Mouse (Mus musculus) brain, embryonic 14.5 days (tissue): ENCODE data around the gene Trpm5. TPM values are rescaled to one million over a fixed set of nuclear protein-coding genes. Genes with fewer than 3 reads are reported as not detected.
A peak's percentile ranks its signal among the peaks of the same experiment; 100 is the strongest.

Experiments
- DNase-seq: peaks from one replicate; pipeline ENCODE4 v3.0.0-alpha.2; 2011; ENCODE audit warnings: low read depth
- CTCF ChIP-seq: fragments of 200-500 bp; IDR thresholded peaks from 2 replicates; pipeline ENCODE4 v1.5.1; 2012; ENCODE audit warnings: inconsistent platforms, mild to moderate bottlenecking, moderate library complexity, borderline replicate concordance; ENCODE audit not compliant: insufficient read depth, insufficient read length; ENCODE audit errors: extremely low read depth
- POLR2A ChIP-seq: fragments of 200-500 bp; IDR thresholded peaks from 2 replicates; pipeline ENCODE4 v1.6.1; 2012; ENCODE audit warnings: mild to moderate bottlenecking, inconsistent platforms, borderline replicate concordance; ENCODE audit not compliant: poor library complexity, insufficient read depth, insufficient read length, severe bottlenecking; ENCODE audit errors: extremely low read depth
- polyA plus RNA-seq: library from polyadenylated mRNA; depleted of rRNA; stranded (reverse); fragments of >200 nt; gene quantifications from 2 replicates; pipeline ENCODE4 v1.2.3, GENCODE M21; 2012

The Trpm5 gene
- polyA plus RNA-seq, 1 experiment = 2.8 TPM

DNA sequence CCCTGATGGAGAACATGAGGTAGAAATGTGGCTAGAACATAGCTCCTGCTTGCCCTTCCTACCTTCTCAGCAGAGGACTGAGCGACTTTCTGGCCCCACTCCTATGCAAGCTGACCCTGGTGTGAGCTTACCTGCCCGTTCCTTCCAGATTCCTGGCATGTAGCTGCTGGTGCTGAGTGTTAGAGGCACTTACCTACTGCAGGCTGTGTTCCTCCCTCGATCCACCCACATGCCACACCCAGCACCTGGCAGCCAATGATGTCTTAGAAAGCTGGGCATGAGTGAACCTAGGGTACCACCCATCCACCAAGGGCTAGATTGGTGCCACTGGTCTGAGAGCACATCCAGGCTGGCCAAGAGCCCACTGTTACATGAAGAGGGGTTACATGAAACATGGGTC, 595 bp downstream of the Trpm5 start:
- TF ChIP-seq POLR2A = no peak
- TF ChIP-seq CTCF = no peak
- no peak for DNase-seq

DNA sequence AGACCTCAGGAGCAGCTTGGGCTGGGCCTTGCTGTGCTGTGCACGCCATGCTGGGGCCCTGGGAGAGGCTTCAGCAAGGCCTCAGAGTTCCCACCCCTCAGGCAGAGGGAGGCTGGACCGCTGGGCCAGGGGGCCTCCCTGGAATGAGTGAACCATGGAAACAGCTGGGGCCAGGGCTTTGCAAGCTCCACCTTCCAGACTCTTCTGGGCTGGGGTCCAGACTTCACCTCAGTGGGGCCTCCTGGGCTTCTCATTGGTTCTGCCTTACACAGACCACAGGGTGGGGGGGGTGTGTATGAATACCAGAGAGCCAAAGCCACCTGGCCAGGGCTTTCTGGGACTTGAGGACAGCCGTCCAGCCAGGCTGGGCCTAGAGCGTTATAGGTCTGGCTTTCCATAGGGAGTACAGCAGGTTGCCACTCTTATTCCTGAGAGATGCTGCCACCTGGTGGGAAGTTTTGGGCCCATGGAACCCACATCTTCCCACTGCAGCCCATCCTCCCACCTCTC, 7.3 kb downstream of the Trpm5 start:
- TF ChIP-seq POLR2A = no peak
- TF ChIP-seq CTCF = peak; percentile 53; the same call in 1 of the 2 replicates
- DNase-seq = peak; percentile 70

DNA sequence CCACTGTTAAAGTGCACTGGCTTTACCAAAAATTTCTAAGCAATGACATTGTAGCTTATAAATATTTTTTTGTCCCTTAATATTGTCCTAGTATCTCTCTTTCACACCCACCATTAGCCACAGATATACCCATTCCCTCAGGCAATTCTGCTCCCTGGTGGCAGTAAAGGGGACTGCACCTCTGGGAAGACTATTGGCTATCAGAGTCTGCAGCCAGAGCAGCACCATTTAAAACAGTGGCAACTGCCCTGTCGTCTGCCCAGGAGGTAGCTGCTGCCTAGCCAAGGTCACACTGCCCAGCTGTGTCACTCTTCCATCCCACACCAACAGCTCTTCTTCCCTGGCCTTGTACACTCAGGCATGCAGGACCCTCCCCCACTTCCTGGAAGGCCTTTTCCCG, 8.1 kb downstream of the Trpm5 start:
- TF ChIP-seq POLR2A (no peak), CTCF (peak; percentile 71; the same call in 1 of the 2 replicates)
- DNase-seq = peak; percentile 42

DNA sequence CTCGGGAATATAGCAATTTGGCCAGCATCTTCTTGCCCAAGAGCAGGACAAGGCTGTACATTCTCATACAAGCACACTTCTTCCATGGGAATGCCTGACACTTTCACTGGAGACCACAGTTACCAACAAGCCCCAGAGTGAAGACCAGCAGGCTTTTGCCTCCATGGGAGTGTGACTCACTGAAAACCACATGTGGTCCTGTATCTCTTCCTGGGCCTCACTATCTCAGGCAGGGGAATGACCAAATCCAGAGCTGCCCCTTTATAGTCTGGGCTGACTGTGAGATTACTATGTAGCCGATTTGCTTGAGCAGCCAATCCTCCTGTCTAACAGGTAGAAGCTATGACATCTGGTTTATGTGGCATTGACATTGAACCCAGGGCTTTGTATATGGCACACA, 10.7 kb downstream of the Trpm5 start:
- no peak for DNase-seq
- TF ChIP-seq POLR2A (no peak), CTCF (no peak)

DNA sequence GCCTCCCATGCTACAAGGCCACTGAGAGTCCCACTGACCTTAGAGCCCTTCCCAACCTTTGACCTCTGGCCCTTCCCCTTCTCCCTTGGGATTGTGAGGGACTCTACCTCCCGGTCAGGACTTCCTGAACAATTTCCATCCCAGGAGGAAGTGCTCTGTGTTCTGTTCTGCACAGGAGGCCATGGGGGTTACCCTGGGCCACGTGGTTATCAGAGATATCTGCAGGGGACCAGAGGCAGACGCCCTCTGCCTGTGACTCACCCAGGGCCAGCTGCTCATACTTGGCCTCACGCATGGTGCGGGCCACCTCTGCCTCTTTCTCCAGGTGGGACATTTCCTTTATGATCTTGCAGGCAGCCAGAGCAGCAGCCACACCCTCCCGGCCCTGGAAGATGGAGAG, 12.4 kb downstream of the Trpm5 start:
- DNase-seq = no peak
- no peak for TF ChIP-seq CTCF
- TF ChIP-seq POLR2A = no peak

DNA sequence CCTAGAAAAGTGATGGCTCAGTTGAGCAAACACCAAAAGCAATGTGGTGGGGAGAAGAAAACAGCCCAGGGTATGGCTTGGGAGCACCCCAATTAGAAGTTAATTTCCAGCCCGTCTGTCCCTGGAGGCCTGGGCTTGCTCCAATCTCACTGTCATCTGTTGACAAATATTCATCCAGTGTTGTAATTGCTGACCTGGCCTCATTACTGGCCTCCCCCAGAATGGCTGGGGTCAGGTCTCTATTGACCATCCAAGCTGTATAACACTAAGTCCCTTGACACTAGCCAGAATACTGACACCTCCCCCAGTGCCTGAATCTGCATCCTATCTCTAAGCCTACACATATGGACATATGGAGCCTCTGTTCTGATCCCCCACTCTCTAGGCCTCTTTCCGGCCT, 17.1 kb downstream of the Trpm5 start:
- TF ChIP-seq CTCF (no peak), POLR2A (no peak)
- no peak for DNase-seq

DNA sequence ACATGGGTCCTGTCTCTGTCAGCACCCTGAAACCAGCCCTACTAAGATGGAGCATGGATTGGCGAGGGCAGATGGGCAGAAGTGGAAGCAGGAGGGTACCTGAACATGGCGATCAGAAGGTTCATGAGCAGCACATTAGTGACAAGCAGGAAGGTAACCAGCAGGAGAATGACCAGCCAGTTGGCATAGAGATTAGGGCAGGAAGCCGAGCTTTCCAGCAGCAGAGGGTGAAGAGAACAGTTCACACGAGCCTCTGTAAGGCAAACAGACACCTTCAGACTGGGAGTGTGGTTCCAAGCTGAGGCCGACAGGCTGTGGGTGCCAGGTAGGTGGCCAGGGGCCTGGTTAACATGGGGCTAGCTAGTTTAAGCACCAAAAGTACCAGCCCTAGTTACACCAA, 19.0 kb downstream of the Trpm5 start:
- TF ChIP-seq POLR2A (no peak), CTCF (no peak)
- DNase-seq = no peak

DNA sequence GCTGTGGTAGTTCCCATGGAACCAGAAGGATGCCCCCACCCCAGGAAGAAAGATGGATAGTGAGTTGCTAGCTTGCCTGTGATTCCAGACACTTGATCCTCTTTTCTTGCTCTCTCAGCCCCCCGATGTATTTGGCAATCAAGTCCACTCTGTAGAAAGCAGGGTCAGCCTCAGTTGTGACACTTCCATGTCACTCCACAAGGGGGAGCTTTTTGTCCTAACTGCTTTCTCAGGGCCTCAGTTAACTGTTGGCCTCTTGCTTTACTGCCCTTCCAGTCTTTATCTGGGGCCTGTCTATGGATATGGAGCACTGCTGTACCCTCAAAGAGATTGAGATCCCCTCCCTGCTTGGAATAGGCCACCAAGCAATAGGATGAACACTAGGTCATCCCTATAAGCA, 21.4 kb downstream of the Trpm5 start:
- DNase-seq = peak; percentile 42
- TF ChIP-seq POLR2A (no peak), CTCF (peak; percentile 61; the same call in 1 of the 2 replicates)

DNA sequence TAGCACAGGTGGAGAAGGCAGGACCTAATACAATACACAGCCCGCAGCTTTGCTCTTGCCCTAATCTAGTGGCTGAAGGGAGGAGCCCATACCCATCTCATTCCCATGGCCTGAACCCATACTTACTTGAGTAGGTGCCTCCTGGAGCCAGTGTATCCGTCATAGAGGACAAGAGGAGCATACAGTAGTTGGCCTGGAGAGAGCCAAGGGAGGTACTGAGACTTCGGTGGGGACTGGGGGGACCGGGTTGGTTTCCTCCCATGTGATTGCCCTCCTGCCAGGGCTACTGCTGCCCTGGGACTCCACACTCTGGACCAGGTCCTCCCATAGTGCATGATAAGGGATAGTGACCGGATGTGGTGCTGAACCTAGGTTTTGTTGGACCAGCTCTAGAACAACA, 21.8 kb downstream of the Trpm5 start:
- DNase-seq = no peak
- TF ChIP-seq CTCF = no peak
- TF ChIP-seq POLR2A = no peak

DNA sequence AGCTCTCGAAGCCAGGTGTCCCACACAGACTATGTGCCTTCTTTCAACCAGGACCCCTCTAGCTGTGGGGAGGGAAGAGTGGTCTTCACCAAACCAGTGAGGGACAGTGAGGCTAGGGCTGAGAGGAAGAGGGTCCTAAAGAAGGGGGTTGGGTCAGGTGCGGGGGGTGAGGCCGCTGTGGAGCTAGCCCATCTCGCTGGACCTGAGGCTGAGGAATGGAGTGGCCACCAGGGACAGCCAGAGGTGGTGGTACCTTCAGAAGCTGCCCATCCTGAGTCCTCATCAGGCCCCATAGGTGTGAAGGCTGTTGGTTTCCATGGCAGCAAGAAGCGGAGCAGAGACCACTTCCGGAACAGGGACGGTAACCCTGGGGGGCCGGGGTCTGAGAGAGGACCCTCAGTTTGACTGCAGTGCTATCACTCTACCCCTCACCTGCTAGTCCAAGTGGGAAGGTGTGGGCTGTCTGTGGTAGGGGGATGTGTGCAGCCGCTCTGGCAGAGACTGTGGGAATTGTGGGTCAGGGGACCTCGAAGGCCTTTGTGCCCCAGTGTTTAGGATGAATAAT, 23.9 kb downstream of the Trpm5 start:
- TF ChIP-seq CTCF (no peak), POLR2A (no peak)
- no peak for DNase-seq

DNA sequence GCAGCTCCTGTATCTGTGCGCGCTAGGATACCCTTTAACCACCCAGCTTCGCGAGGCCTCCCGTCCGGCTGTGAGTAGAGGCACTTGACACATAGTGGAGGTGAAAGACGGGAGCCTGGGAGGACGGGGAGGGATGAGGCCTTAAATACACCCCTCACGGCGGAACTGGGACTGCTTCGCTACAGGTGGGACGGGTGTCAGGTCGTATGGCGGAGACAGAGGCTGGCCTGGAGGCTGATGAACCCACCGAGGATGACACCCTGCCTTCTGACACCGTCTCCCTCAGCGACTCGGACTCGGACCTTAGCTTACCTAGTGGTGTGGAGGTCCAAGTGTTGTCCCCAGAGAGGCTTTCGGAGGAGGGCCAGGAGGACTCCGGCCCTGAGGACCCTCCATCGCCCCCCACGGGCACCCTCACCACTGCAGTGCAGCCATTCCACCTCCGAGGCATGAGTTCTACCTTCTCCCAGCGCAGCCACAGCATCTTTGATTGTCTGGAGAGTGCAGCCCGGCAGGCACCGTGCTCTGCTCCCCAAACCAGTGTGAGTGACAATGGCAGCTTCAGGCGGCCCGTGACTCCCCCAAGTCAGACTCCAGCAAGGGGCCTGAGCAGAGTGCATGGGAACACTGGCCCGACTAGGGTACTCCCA, 24.6 kb downstream of the Trpm5 start:
- DNase-seq = no peak
- TF ChIP-seq POLR2A (no peak), CTCF (no peak)
